Mouse (Mus musculus) lung, postnatal 0 days (tissue): ENCODE results near the gene Gm47791.

Source experiments
- CTCF ChIP-seq: IDR thresholded peaks from 2 replicates; pipeline ENCODE4 v1.5.1; 2016; ENCODE audit warnings: antibody characterized with exemption, mild to moderate bottlenecking
- EP300 ChIP-seq: IDR thresholded peaks from 2 replicates; pipeline ENCODE4 v1.6.1; 2016; ENCODE audit warnings: antibody characterized with exemption, mild to moderate bottlenecking, control low read depth

- no peak for TF ChIP-seq CTCF
- no peak for TF ChIP-seq EP300
These were observed 4.2 kb upstream of the Gm47791 start for GRCm38 (mm10) chr1:82775293-82775692.
